Mouse (Mus musculus): ENCODE measurements at regions not wholly inside any gene's neighbourhood (a gene's known extent, or its start where the extent isn't known, plus 50 kb on each side); places are given as distances from the start of the nearest gene placed in this dataset.

- H3K4me1 ChIP-seq (ENCODE audit: control insufficient read depth, insufficient read depth, low read length) = 0 out of 2 replicates have a peak, but pooled peaks cover 6% of the 10 kb centered on the region
- H3K4me3 ChIP-seq (ENCODE audit: insufficient read depth, low read length) = no peak overlapping the region
- no peak overlapping the region for H3K27ac ChIP-seq (ENCODE audit: insufficient read depth, low read length)
- TF ChIP-seq POLR2A (IDR thresholded peaks at IDR 0.05; ENCODE audit: low read depth, low read length) (no peak), CTCF (IDR thresholded peaks at IDR 0.05; ENCODE audit: borderline replicate concordance, insufficient read depth, low read length) (no peak)
These were observed 194.1 kb upstream of the Cops8 start for GRCm38 (mm10) chr1:90408504-90409215.

GRCm38 (mm10) chr1:90409236-90409635, 193.5 kb upstream of the Cops8 start:
- TF ChIP-seq CTCF (IDR thresholded peaks at IDR 0.05; ENCODE audit: borderline replicate concordance, insufficient read depth, low read length) = no peak
- TF ChIP-seq POLR2A (IDR thresholded peaks at IDR 0.05; ENCODE audit: low read depth, low read length) = no peak
- H3K27ac ChIP-seq (ENCODE audit: insufficient read depth, low read length) = no peak overlapping the region
- H3K4me3 ChIP-seq (ENCODE audit: insufficient read depth, low read length) = no peak overlapping the region
- H3K4me1 ChIP-seq (ENCODE audit: control insufficient read depth, insufficient read depth, low read length) = 0 out of 2 replicates have a peak, but pooled peaks cover 6% of the 10 kb centered on the region

GRCm38 (mm10) chr1:90412511-90413045, 190.2 kb upstream of the Cops8 start:
- no peak overlapping the region for H3K27ac ChIP-seq (ENCODE audit: insufficient read depth, low read length)
- TF ChIP-seq POLR2A (IDR thresholded peaks at IDR 0.05; ENCODE audit: low read depth, low read length) (no peak), CTCF (IDR thresholded peaks at IDR 0.05; ENCODE audit: borderline replicate concordance, insufficient read depth, low read length) (no peak)
- H3K4me3 ChIP-seq (ENCODE audit: insufficient read depth, low read length) = no peak overlapping the region
- peaks cover 16% of the 10 kb centered on the region for H3K4me1 ChIP-seq (ENCODE audit: control insufficient read depth, insufficient read depth, low read length)

- Histone ChIP-seq H3K4me1 (ENCODE audit: control insufficient read depth, insufficient read depth, low read length) (peaks cover 10% of the 10 kb centered on the region), H3K27ac (ENCODE audit: insufficient read depth, low read length) (no peak overlapping the region), H3K4me3 (ENCODE audit: insufficient read depth, low read length) (no peak overlapping the region)
- TF ChIP-seq CTCF (IDR thresholded peaks at IDR 0.05; ENCODE audit: borderline replicate concordance, insufficient read depth, low read length) (no peak), POLR2A (IDR thresholded peaks at IDR 0.05; ENCODE audit: low read depth, low read length) (no peak)
These were observed 188.0 kb upstream of the Cops8 start for GRCm38 (mm10) chr1:90414751-90415150.

GRCm38 (mm10) chr1:90424066-90424821, 178.5 kb upstream of the Cops8 start:
- H3K4me3 ChIP-seq (ENCODE audit: insufficient read depth, low read length) = no peak overlapping the region
- H3K27ac ChIP-seq (ENCODE audit: insufficient read depth, low read length) = no peak overlapping the region
- H3K4me1 ChIP-seq (ENCODE audit: control insufficient read depth, insufficient read depth, low read length) = no peaks in the 10 kb centered on the region
- TF ChIP-seq POLR2A (IDR thresholded peaks at IDR 0.05; ENCODE audit: low read depth, low read length) (no peak), CTCF (IDR thresholded peaks at IDR 0.05; ENCODE audit: borderline replicate concordance, insufficient read depth, low read length) (no peak)

GRCm38 (mm10) chr1:90428334-90428733, 174.4 kb upstream of the Cops8 start:
- 0 out of 2 replicates have a peak, but pooled peaks cover 3% of the 10 kb centered on the region for H3K4me1 ChIP-seq (ENCODE audit: control insufficient read depth, insufficient read depth, low read length)
- TF ChIP-seq POLR2A (IDR thresholded peaks at IDR 0.05; ENCODE audit: low read depth, low read length) = no peak
- no peak for TF ChIP-seq CTCF (IDR thresholded peaks at IDR 0.05; ENCODE audit: borderline replicate concordance, insufficient read depth, low read length)

GRCm38 (mm10) chr1:90428774-90429173, 174.0 kb upstream of the Cops8 start:
- no peak for TF ChIP-seq POLR2A (IDR thresholded peaks at IDR 0.05; ENCODE audit: low read depth, low read length)
- TF ChIP-seq CTCF (IDR thresholded peaks at IDR 0.05; ENCODE audit: borderline replicate concordance, insufficient read depth, low read length) = no peak
- 0 out of 2 replicates have a peak, but pooled peaks cover 3% of the 10 kb centered on the region for H3K4me1 ChIP-seq (ENCODE audit: control insufficient read depth, insufficient read depth, low read length)
- H3K4me3 ChIP-seq (ENCODE audit: insufficient read depth, low read length) = no peak overlapping the region
- no peak overlapping the region for H3K27ac ChIP-seq (ENCODE audit: insufficient read depth, low read length)

More at GRCm38 (mm10) chr1:90428334-90428733, 174.4 kb upstream of the Cops8 start:
- Histone ChIP-seq H3K4me3 (ENCODE audit: insufficient read depth, low read length) (no peak overlapping the region), H3K27ac (ENCODE audit: insufficient read depth, low read length) (no peak overlapping the region)

GRCm38 (mm10) chr1:90430480-90430879, 172.3 kb upstream of the Cops8 start:
- 0 out of 2 replicates have a peak, but pooled peaks cover 3% of the 10 kb centered on the region for H3K4me1 ChIP-seq (ENCODE audit: control insufficient read depth, insufficient read depth, low read length)
- H3K4me3 ChIP-seq (ENCODE audit: insufficient read depth, low read length) = no peak overlapping the region
- TF ChIP-seq CTCF (IDR thresholded peaks at IDR 0.05; ENCODE audit: borderline replicate concordance, insufficient read depth, low read length) (no peak), POLR2A (IDR thresholded peaks at IDR 0.05; ENCODE audit: low read depth, low read length) (no peak)
- H3K27ac ChIP-seq (ENCODE audit: insufficient read depth, low read length) = no peak overlapping the region; the same call in 1 of the 2 replicates

GRCm38 (mm10) chr1:90431783-90432182, 171.0 kb upstream of the Cops8 start:
- TF ChIP-seq CTCF (IDR thresholded peaks at IDR 0.05; ENCODE audit: borderline replicate concordance, insufficient read depth, low read length) (no peak), POLR2A (IDR thresholded peaks at IDR 0.05; ENCODE audit: low read depth, low read length) (no peak)
- H3K4me3 ChIP-seq (ENCODE audit: insufficient read depth, low read length) = no peak overlapping the region
- H3K4me1 ChIP-seq (ENCODE audit: control insufficient read depth, insufficient read depth, low read length) = 0 out of 2 replicates have a peak, but pooled peaks cover 3% of the 10 kb centered on the region
- no peak overlapping the region for H3K27ac ChIP-seq (ENCODE audit: insufficient read depth, low read length)
